Mouse (Mus musculus) cerebellum, adult 11-12 months (tissue): ENCODE data around the gene Mrgprh.
"Not testable (repeated sequence)": the region's sequence is repeated elsewhere in the genome, so short reads cannot be mapped to it uniquely, and the experiment has no call there.

Experiments used
- DNase-seq: peaks from one replicate; pipeline ENCODE4 v3.0.0; 2022

Gene Mrgprh

GRCm38 (mm10) chr17:12868640-12869039 lies 7.2 kb upstream of the Mrgprh start:
- DNase-seq: no peak

DNA sequence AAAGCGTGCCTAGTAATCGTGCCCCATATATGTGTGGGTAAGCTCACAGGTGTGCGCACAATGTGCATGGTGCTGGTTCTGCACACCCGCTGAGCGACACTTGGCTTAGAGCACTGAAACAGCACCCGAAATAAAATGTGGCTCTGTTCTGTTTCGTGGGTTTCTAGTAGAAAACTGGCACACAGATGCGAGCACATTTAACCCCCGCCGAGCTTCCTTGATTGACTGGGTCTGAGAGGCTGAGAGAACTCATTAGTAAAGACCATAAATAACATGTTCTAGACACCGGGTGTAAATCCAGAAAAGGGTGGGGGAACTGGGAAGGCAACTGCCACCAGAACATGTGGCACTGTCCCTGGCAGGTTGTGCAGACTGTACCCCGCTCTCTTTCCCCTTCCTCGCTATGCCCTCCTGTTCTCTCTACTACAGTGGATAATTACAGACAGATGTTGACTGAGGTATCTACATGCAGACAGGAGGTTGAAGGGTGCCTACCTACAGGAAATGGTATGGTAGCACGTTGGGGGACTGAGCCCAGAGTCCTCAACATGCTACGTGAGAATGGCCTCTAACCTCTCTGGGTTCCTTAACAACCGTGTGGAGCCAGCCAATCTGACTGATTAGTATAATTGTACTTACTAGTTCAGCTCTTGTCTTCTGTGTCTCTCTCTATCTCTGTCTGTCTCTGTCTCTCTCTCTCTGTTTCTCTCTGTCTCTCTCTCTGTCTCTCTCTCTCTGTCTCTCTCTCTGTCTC lies 3.4 kb upstream of the Mrgprh start:
- DNase-seq: peak; percentile 58

GRCm38 (mm10) chr17:12880178-12880577 lies 4.3 kb downstream of the Mrgprh start:
- peak; percentile 67 for DNase-seq

GRCm38 (mm10) chr17:12881216-12881615 lies 5.4 kb downstream of the Mrgprh start:
- DNase-seq: no peak

DNA sequence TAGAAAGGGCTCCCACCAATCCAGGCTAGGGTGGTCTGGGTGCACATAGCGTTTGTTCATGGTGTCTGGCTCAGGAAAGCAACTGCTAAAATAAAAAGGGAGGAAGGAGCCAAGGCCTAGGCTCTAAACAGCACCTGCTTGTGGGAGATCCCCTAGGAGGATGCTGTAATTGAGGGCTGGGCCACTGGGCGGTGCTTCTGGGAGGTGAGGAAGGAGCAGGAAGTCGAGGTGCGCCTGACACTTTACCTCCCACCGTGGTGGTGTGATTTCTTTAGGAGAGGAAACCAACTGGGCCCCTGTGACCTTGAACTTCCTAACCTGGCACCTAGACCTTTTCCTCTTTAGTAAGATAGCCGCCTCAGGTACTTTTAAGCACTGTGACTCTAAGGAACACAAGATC lies 10.8 kb downstream of the Mrgprh start:
- no peak for DNase-seq

DNA sequence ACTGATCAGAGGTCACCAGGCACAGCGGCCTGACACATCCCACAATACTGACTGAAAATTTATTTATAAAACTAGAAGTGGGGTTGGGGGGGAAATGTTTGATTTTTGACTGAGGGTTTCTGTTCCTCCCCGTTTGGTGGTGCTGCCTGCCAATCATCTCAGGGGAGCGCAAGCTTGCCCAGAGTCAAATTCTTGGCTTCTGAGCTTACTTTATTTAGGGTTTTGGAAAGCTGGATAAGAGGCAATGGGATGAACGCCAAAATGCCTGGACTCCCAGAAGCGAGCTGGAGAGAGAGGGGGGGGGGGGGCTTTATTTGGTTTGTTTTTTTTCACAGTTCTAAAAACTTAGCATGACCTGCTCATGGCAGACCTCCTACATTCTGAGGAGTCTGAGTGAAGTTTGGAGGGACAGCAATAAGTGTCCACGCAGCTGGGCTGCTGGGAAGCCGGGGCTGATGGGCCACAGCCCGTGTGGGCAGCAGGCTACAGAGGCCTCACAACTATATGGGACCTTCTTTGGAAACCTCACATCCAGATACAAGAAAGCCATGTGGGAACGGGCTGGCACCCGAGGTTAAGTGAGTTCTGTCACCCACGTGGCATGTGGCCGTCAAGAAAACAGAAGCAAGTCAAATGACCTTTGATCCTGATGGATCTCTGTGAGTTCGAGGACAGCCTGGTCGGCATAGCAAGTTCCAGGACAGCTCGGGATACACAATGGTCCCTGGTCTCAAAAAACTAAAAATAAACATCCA lies 11.4 kb downstream of the Mrgprh start:
- DNase-seq: no peak

DNA sequence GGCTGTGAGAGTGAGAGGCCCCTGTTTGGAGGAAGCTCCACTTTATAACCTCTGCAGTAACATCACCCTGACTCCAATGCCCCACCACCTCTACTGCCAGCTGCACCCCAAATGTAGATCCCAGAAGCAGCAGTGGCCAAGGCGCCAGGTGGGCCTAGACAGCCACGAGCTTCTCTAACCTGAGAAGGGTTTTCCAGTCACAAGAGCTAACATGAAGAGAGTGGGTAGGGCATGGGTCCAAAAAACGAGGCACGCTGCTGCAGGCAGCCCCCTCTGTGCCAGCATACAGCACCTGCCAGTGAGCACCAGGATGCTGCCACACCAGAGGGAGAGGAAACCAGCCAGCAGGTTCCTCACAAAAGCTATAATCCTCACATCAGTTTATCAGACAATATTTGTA lies 15.2 kb downstream of the Mrgprh start:
- DNase-seq: no peak

DNA sequence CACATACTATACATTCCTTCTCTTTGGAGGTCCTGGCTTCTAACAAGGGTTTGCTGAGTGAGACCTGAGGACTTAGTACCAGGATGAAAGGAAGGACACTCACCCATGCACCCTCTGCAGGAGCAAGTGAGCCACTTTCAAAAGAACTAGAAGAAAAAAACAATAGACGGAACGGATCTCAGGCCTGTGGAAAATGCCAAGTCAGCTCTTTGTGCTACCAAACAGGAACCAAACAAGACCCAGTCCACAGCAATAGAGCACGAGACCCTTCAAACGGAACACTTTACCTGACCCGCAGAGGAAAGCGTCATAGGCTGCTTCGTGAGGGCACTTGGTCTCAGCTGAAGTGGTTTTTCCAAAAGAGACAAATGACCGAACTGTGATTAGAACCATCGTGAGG lies 16.2 kb downstream of the Mrgprh start:
- no peak for DNase-seq

- DNase-seq: no peak
Measured at GRCm38 (mm10) chr17:12897674-12898073, 21.8 kb downstream of the Mrgprh start.

- not testable (repeated sequence) for DNase-seq
Measured at GRCm38 (mm10) chr17:12898607-12899006, 22.8 kb downstream of the Mrgprh start.

DNA sequence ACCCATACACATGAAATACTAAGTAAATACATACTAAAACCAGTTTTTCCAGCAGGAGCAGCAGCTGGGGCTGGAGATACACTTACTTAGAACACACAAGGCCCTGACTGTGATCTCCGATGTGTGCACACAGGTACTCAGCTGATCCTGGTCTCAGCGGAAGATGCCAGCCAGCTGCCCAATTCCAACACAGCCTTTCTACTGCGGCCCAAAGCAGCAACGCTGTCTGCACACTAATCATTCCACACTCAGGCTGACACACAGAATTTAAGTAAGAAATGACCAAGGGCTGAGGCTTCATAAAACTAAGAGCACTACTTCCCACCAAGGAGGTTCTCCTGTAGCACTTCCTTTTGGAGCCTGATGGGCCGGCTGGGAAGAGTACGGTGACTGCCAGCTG lies 26.5 kb downstream of the Mrgprh start:
- no peak for DNase-seq

- no peak for DNase-seq
Measured at GRCm38 (mm10) chr17:12903372-12904333, 27.8 kb downstream of the Mrgprh start.

DNA sequence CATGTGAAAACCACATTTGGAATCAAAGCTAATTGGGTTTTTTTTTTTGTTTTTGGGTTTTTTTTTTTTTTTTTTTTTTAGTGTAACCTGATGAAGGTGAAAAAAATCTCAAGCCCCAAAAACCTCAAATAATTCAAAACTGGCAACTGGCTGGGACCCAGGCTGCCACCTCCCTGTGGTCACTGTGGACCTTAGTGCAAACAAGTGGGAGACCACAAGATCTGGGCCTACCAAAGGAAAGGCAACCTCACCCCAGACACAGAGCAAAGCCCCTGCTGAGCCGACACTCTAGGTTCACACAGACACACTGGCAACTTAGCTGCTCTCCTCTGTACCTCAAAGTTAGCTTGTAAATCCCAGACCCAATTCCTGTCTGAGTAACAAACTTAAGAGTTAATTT lies 28.5 kb downstream of the Mrgprh start:
- no peak for DNase-seq

DNA sequence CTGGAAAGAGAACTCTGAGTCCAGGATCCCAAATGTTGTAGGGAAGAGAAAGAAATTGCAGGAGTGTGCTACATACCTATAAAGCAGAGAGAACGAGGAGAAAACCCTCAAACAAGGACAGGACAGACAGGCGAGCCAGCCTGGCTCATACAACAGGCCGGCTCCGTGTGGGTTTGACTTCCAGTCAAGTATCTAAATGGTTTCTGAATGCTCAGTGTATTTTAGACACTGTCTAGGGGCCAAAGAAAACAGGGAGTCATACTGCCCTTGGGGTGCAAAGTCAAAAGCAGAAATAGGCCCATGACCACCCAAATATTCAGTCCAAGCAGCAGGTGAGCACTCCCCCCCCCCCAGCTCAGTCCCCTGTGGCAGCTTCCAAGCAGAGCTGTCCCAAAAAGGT lies 30.0 kb downstream of the Mrgprh start:
- no peak for DNase-seq

GRCm38 (mm10) chr17:12906436-12906835 lies 30.6 kb downstream of the Mrgprh start:
- DNase-seq: no peak

DNA sequence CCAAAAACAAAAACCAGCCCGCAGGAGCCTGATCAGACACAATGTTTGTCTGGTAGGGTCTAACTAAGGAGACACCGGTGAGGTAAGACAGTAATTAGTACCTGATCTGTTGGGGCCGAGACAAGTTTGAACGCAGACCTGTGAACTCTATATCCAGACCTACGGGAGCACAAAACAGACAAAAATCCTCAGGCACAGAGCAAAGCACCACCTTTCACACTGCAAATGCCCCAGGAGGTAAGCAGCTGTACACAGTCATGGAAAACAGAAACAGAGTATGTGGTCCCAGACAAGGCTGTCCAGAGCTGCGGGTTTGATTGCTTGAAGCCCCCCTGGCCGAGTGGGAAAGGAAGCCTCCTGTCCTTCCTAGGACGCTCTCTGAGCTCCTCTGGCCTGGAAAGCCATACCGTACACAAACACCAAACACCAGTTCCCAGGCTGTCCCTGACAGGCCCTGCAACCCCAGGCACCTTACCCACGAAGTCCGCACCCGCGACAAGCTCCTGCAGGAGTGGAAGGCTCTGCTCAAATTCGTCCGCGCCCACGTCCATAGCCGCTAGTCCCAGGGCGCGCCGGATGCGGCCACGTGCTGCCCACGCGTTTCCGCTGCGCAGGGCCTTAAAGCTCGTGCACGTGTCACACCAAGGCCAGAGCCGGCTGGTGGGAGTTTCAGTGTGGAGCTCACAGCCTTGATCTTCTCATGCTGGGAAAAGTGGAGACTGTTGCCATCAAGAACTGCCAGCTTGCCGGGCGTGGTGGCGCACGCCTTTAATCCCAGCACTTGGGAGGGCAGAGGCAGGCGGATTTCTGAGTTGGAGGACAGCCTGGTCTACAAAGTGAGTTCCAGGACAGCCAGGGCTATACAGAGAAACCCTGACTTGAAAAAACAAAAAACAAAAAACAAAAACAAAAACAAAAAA lies 33.8 kb downstream of the Mrgprh start, which contains the start of gene Pnldc1:
TSS of gene Pnldc1 (minus strand) at position 870 of the 920 bp plus-strand sequence.
- no peak for DNase-seq

DNA sequence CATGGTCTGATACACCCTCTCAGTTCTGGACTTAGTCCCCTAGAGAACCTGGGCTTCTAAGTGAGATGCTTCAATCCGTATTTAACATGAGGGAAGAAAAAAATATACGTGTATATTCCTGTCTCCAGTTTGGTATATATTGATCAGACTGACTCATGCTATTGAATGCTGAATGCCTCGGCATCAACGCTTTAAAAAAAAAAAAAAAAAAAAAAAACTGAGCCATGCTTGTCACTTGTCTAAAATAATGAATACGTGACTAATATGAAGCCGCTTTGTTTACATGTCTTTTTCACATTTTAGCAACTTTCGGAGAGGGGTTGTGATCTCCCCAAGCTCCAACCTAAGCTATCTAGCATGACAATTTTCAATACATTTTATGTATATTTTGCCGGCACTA lies 34.6 kb downstream of the Mrgprh start:
- no peak for DNase-seq

GRCm38 (mm10) chr17:12915488-12915880 lies 39.6 kb downstream of the Mrgprh start, which contains the start of gene Tcp1:
Tcp1 (plus strand) TSS chr17:12915701.
- no peak for DNase-seq

- DNase-seq: peak; percentile 99
Measured at GRCm38 (mm10) chr17:12915881-12916583, 40.2 kb downstream of the Mrgprh start, which contains the start of gene Mrpl18. Mrpl18 (minus strand) TSS chr17:12916345.

- DNase-seq: no peak
Measured at GRCm38 (mm10) chr17:12916588-12917380, 41.0 kb downstream of the Mrgprh start.
